Mouse (Mus musculus) embryonic fibroblast, embryonic 13.5 days (primary cell): ENCODE data around the gene Gstp3. TPM values are rescaled to one million over a fixed set of nuclear protein-coding genes. Genes with fewer than 3 reads are reported as not detected.

Experiments
- H3K27ac ChIP-seq: 2 replicates; pipeline ENCODE4 v1.5.1; 2012; ENCODE audit warnings: low read length, control low read depth, inconsistent platforms; ENCODE audit not compliant: insufficient read depth
- H3K4me1 ChIP-seq: 2 replicates; pipeline ENCODE4 v1.6.1; 2011; ENCODE audit warnings: low read length; ENCODE audit not compliant: control insufficient read depth, insufficient read depth
- H3K4me3 ChIP-seq: 2 replicates; pipeline ENCODE4 v1.5.1; 2011; ENCODE audit warnings: mild to moderate bottlenecking, control low read depth, low read length; ENCODE audit not compliant: insufficient read depth
- CTCF ChIP-seq: IDR thresholded peaks from 2 replicates; pipeline ENCODE4 v1.5.1; 2011; ENCODE audit warnings: mild to moderate bottlenecking, control low read depth, low read length, moderate library complexity, borderline replicate concordance; ENCODE audit not compliant: insufficient read depth
- POLR2A ChIP-seq: IDR thresholded peaks from 2 replicates; pipeline ENCODE4 v1.6.1; 2011; ENCODE audit warnings: low read depth, mild to moderate bottlenecking, control low read depth, low read length, moderate library complexity
- polyA plus RNA-seq: library from polyadenylated mRNA; stranded (reverse); fragments of >200 nt; gene quantifications from 2 replicates; pipeline ENCODE4 v1.2.4, GENCODE M21; 2011; ENCODE audit warnings: low read depth; ENCODE audit not compliant: missing spikeins, insufficient read length

The Gstp3 gene
- not detected in 2 replicates for polyA plus RNA-seq

DNA sequence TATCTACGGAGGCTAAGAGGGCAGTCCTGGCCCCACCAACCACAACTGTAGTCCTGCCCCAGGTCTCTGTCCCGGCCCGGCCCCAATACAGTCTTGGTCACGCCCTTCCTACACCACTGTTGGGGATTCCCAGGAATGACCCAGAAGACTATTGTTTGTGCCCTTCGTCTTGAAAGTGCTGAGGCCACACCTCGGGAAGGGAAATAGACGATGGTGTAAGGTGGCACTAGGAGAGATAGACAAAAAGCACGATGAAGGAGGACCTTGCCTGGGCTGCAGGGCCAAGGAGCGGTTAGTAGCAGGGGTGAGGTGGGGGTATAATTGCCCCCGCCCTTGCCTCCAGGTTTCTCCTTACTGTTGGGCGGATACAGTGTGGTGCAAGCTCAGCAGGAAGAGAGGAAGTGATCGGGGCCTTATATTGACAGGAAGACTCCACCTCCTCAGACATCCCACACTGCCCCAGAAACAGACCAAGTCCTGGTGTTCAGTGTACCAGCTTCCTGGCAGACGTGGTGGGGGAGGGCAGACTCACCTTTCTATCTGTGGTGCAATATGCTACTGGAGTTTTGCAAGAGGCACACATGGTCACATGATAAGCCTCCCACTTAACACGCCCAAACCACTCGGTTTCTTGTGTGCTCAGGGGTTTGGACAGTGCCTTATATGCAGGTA, at the start of gene Gstp3:
Gstp3 (minus strand) TSS at position 501 of the 672 bp plus-strand sequence.
- no peaks in the 10 kb centered on the region for H3K4me1 ChIP-seq
- H3K27ac ChIP-seq, result no peak within 1 kb of the TSS
- TF ChIP-seq POLR2A, result no peak
- TF ChIP-seq CTCF, result no peak
- H3K4me3 ChIP-seq, result no peak within 1 kb of the TSS

GRCm38 (mm10) chr19:4108535-4108934, 49.2 kb upstream of the Gstp3 start:
- Histone ChIP-seq H3K4me1 (0 out of 2 replicates have a peak, but pooled peaks cover 2% of the 10 kb centered on the region), H3K4me3 (no peak overlapping the region), H3K27ac (no peak overlapping the region)
- TF ChIP-seq POLR2A (no peak), CTCF (no peak)

GRCm38 (mm10) chr19:4106654-4107053, 47.3 kb upstream of the Gstp3 start:
- H3K4me1 ChIP-seq, result no peaks in the 10 kb centered on the region
- TF ChIP-seq CTCF (no peak), POLR2A (no peak)
- H3K27ac ChIP-seq, result no peak overlapping the region
- no peak overlapping the region for H3K4me3 ChIP-seq

DNA sequence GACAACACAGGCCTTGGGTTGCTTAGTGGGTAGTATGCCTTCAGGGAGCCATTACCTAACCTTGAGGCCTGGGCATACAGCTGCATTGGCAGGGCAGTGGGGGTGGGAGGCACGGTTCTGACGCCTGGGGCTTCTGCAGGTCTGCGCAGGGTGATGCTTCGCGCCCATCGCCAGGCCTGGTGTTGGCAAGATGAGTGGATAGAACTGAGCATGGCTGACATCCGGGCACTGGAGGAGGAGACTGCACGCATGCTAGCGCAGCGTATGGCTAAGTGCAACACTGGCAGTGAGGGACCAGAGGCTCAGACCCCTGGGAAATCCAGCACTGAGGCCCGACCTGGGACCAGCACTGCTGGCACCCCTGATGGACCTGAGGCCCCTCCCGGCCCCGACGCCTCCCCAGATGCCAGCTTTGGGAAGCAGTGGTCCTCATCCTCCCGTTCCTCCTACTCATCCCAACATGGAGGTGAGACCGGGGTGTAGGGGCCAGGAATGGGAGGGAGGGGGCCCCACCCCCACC, 45.4 kb upstream of the Gstp3 start:
- TF ChIP-seq CTCF (no peak), POLR2A (no peak)
- Histone ChIP-seq H3K4me1 (no peaks in the 10 kb centered on the region; the same call in 1 of the 2 replicates), H3K4me3 (no peak overlapping the region), H3K27ac (no peak overlapping the region)

DNA sequence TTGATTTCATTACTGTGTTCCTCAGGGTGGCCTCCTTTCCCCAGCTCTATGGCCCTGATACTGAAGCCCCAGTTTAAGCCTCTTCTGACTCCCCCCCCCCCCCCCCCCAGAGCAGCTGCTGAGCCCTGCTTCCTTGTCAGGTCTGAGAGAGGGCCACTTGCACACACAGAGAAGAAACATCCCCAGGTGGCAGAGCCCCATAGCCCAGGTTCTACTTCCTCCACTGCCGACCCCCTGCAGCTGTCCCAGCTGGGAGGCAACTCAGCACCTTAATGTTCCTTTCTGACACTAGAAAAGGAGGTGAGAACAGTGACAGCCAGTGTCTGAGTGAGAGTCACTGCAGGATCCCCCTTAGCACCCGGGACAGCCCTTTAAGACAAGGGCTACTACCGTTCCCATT, 44.4 kb upstream of the Gstp3 start:
- no peak for TF ChIP-seq CTCF
- no peak for TF ChIP-seq POLR2A
- Histone ChIP-seq H3K4me3 (no peak overlapping the region), H3K27ac (no peak overlapping the region), H3K4me1 (peaks cover 5% of the 10 kb centered on the region; the same call in 1 of the 2 replicates)

- no peak overlapping the region for H3K27ac ChIP-seq
- H3K4me3 ChIP-seq, result no peak overlapping the region
- H3K4me1 ChIP-seq, result peaks cover 5% of the 10 kb centered on the region; the same call in 1 of the 2 replicates
- TF ChIP-seq CTCF, result no peak
- TF ChIP-seq POLR2A, result no peak
Measured at GRCm38 (mm10) chr19:4103294-4103693, 43.9 kb upstream of the Gstp3 start.

GRCm38 (mm10) chr19:4102626-4103025, 43.3 kb upstream of the Gstp3 start:
- no peak overlapping the region for H3K4me3 ChIP-seq
- no peak for TF ChIP-seq POLR2A
- no peak for TF ChIP-seq CTCF
- H3K27ac ChIP-seq, result no peak overlapping the region
- H3K4me1 ChIP-seq, result peaks cover 5% of the 10 kb centered on the region; the same call in 1 of the 2 replicates

DNA sequence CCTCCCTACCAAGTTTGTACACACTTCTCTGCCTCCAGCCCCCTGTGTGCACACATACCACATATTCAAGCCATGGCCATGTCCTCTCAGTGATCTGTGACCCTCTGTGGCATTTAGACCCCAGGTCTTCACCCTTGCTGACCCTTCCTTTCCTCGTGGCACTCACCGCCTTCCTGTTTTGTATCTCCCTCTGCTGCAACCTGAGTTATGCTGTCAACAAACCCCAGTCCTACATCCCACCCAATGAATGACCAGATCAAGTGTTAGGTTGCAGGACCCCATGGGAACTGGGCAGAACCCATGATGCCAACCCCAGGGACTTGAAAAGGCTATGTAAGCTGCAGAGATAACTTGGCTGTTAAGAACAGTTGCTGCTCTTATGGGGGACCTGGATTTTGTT, 42.7 kb upstream of the Gstp3 start:
- TF ChIP-seq POLR2A (no peak), CTCF (no peak)
- Histone ChIP-seq H3K27ac (no peak overlapping the region), H3K4me1 (peaks cover 5% of the 10 kb centered on the region; the same call in 1 of the 2 replicates)

GRCm38 (mm10) chr19:4101466-4101865, 42.1 kb upstream of the Gstp3 start:
- Histone ChIP-seq H3K4me1 (peaks cover 5% of the 10 kb centered on the region; the same call in 1 of the 2 replicates), H3K27ac (no peak overlapping the region), H3K4me3 (no peak overlapping the region)
- no peak for TF ChIP-seq POLR2A

More for the DNA sequence above, 42.7 kb upstream of the Gstp3 start:
- no peak overlapping the region for H3K4me3 ChIP-seq

- no peak overlapping the region for H3K27ac ChIP-seq
- H3K4me1 ChIP-seq, result peaks cover 5% of the 10 kb centered on the region; the same call in 1 of the 2 replicates
- TF ChIP-seq POLR2A (no peak), CTCF (no peak)
- peak overlapping the region; percentile 55 for H3K4me3 ChIP-seq
Measured at GRCm38 (mm10) chr19:4100718-4101261, 41.4 kb upstream of the Gstp3 start.
